Comparison of ENCODE assay signal across 10 mouse cellular contexts in the genomic region with DNA sequence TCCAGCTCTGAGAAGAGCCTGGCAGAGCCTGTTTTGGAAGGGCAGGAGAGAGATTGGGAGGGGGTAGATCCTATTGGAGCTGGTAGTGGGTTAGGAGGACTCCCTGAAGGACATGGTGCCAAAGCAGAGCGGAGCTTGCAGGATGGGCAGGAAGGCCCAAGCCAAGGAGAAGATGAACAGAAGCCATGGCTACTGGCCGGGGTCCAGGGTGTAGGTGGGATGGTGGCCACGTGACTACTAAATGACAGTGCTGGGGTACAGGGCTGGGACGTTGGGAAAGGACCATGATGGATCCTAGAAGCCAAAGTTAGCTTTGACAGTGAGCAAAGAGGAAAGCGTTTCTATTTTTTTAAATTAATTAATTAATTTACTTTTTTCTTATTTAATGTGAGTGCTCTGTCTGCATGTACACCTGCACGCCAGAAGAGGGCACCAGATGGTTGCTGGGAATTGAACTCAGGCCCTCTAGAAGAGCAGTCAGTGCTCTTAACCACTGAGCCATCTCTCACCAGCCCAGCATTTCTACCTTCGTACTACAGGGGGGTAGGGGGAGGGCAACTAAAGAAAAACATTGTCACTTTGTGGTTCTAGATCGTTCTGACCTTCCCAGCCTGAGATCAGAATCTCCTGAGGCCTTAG. TPM values are rescaled to one million over a fixed set of nuclear protein-coding genes. Genes with fewer than 3 reads are reported as not detected.
A peak's percentile ranks its signal among the peaks of the same experiment; 100 is the strongest.
DNase-seq lines count a peak whose midpoint lies in the region; TF ChIP-seq lines count a peak whose summit lies in the region.
"Had no signal": no experiment of that assay in that cellular context is flagged by ENCODE, and none has a peak within 500 bp of the region (broad histone marks: within the 10 kb centered on the region; RNA-seq: fewer than 3 reads in every experiment).

No protein-coding gene starts in this region.

- no peak for TF ChIP-seq POLR2A in myocyte (IDR thresholded peaks at IDR 0.05; ENCODE audit: insufficient read length, low read depth)

- no peak overlapping the region for H3K4me3 ChIP-seq in layer of hippocampus, adult 2 months
- no peak overlapping the region for H3K4me3 ChIP-seq in myocyte

- H3K27me3 ChIP-seq in myocyte (ENCODE audit: control insufficient read depth, insufficient read depth, insufficient read length) = no peaks in the 10 kb centered on the region

- DNase-seq in cerebellum, postnatal 10 days = peak; percentile 87 to 89
- DNase-seq in cerebellum, adult 11-12 months = no peak
- DNase-seq in layer of hippocampus, adult 2 months (ENCODE audit: low spot score in 2 of 2) = peak in 1 of 2 experiments; percentile 20
- DNase-seq in layer of hippocampus, adult 9-10 months (ENCODE audit: low spot score) = no peak
- peak; percentile 44 for DNase-seq in brain, adult 2 months (ENCODE audit: low read depth, low spot score)
- DNase-seq in T-cell, adult 2 months (ENCODE audit: low spot score) = no peak
- no peak for DNase-seq in urinary bladder, postnatal 14 days (ENCODE audit: low spot score)
- DNase-seq: cerebellum, adult 18-20 months had no signal

- H3ac ChIP-seq in myocyte (ENCODE audit: control insufficient read depth, insufficient read length) = no peak overlapping the region

- H3K4me2 ChIP-seq in myocyte (ENCODE audit: low read depth) = no peak overlapping the region

- H3K36me3 ChIP-seq in myocyte (ENCODE audit: control insufficient read depth, insufficient read depth) = no peaks in the 10 kb centered on the region

- H3K27ac ChIP-seq in layer of hippocampus, adult 2 months = no peak overlapping the region
- H3K27ac ChIP-seq: macrophage had no signal

- peak; percentile 82 for TF ChIP-seq CTCF in layer of hippocampus, adult 2 months (conservative IDR thresholded peaks at IDR 0.05)

- no peaks in the 10 kb centered on the region for H3K79me2 ChIP-seq in myocyte (ENCODE audit: control insufficient read depth, insufficient read depth)

TF ChIP-seq in myocyte, 11 proteins besides CTCF, POLR2A, EP300 and RAD21:
- TF ChIP-seq USF1 (IDR thresholded peaks at IDR 0.05; ENCODE audit: low read depth) = peak; percentile 25
- no peak for TF ChIP-seq TCF3 (IDR thresholded peaks at IDR 0.05; ENCODE audit: insufficient read length, low read depth)
- TF ChIP-seq POLR2AphosphoS2 (IDR thresholded peaks at IDR 0.05; ENCODE audit: insufficient read length, low read depth) = no peak
- no peak for TF ChIP-seq E2F4 (IDR thresholded peaks at IDR 0.05; ENCODE audit: insufficient read depth)
- no peak for TF ChIP-seq MYOG (IDR thresholded peaks at IDR 0.05; ENCODE audit: control insufficient read depth in 1 of 3, insufficient read depth in 1 of 3, insufficient read length in 2 of 3, low read depth in 2 of 3)
- TF ChIP-seq SRF (IDR thresholded peaks at IDR 0.05; ENCODE audit: control insufficient read depth, insufficient read length, low read depth) = no peak

RNA-seq across cellular contexts. Expression of a gene that starts 5.3 kb away (rescaled TPM):
- total RNA-seq in layer of hippocampus, adult 2 months (2021) = not detected
- 5.5 TPM for polyA plus RNA-seq in myocyte (2012; fragmentation: generic; extraction: Trizol)
- polyA plus RNA-seq: macrophage had no signal

RNA-seq across cellular contexts. Expression of a gene that starts 36.0 kb away (rescaled TPM):
- 1 to 10 TPM; 2.5 to 3.1 TPM for total RNA-seq in layer of hippocampus, adult 2 months (2021)
- 3.9 TPM for polyA plus RNA-seq in myocyte (2012; fragmentation: generic; extraction: Trizol)

RNA-seq across cellular contexts. Expression of a gene that starts 42.3 kb away (rescaled TPM):
- total RNA-seq in layer of hippocampus, adult 2 months (2021) = 10 to 100 TPM; 44.2 to 49.0 TPM
- 9.4 TPM for polyA plus RNA-seq in myocyte (2012; fragmentation: generic; extraction: Trizol)

Comparison
In these comparisons a context has a peak if more than half of its experiments do, and no peak if none do; other contexts are left out.
1. DNase-seq: peak in cerebellum, postnatal 10 days (2 of 2) and brain, adult 2 months (single experiment); none in cerebellum, adult 11-12 months (single experiment), layer of hippocampus, adult 9-10 months (single experiment), T-cell, adult 2 months (single experiment) and urinary bladder, postnatal 14 days (single experiment).